Mouse (Mus musculus): ENCODE results near the gene Pik3r1.

- TF ChIP-seq POLR2A (IDR thresholded peaks at IDR 0.05; ENCODE audit: low read depth, low read length) (no peak), CTCF (IDR thresholded peaks at IDR 0.05; ENCODE audit: extremely low read depth, insufficient read length, insufficient replicate concordance, low read depth, low read length) (no peak)
These were observed 71.2 kb downstream of the Pik3r1 start for GRCm38 (mm10) chr13:101696827-101697226.

Data from small intestine, adult 2 months (tissue).